Mouse (Mus musculus) ovary, adult 18-20 months (tissue): Measurements from ENCODE around the gene Taok1.
"Not testable (repeated sequence)": the region's sequence is repeated elsewhere in the genome, so short reads cannot be mapped to it uniquely, and the experiment has no call there.

Experiments used
- DNase-seq: peaks from one replicate; pipeline ENCODE4 v3.0.0; 2022; ENCODE audit warnings: low spot score, mixed read lengths

Taok1 gene

DNA sequence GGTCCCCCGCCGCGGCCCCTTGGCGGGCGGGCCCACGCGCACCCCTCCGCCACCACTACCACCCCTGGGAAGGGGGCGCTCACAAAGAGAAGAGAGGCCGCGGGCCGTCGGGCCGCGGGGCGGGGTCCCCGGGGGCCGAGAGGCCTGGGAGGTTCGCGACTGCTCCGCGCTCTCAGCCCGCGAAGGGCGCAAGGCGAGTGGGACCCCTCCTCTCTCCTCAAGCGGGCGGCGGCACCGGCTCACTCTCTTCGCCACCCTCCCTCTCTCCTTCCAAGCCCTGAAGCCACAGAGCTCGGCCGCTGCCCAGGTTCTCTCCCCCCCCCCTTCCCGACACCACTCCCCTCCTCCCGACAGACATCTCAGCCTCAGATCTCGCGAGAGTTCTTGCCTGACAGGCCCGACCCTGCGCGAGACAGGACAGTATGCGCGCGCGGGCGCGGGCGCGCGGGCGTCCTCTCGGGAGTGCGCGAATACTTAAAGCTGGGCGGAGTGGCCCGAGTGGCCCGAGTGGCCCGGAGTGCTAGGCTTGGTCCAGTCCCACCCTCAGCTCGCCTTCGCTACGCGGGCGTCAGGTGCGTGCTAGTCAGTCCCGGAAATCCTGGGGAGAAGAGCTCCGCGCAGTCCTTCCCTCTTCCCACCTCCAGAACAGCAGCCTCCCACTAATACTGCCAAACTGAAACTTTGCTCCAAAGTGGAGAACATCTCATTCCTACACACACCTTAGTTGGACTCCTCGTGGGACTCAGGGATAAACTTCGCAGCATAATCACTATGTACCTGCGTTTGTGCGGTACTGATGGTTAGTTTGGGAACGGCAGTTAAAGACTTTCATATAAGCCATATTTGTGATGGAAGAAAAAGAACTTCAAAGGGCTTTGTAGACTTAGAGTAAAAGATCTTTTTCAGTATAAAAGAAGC is at the start of gene Taok1:
Gene Taok1 (minus strand): TSS at position 278 of the 918 bp plus-strand sequence.
- DNase-seq, result peak; percentile 94

DNA sequence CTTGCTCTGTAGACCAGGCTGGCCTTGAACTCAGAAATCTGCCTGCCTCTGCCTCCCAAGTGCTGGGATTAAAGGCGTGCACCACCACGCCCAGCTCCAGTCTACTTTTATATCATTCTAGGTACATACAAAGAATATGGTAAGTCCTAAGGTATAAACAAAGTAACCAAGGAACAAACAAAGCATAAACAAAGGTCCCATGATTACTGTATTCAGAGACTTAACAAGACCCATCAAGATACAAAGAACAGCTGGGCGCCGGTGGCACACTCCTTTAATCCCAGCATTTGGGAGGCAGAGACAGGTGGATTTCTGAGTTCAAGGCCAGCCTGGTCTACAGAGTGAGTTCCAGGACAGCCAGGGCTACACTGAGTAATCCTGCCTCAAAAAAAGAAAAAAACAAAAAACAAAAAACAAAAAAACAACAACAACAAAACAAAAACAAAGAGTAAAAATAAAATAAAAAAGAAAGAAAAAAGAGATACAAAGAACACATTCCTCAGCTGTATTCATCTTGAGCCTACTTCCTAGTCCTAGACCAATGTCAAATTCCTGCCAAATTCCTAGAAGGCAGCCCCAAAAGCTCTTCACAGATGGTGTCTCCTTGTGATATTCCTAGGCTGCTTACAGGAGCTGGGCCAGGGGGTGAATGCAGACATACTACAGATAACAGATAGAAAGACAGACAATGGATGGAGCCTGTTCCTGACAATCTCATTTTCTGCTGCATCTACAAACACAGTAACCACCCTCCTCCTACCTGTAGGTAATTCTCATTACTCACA is 46.0 kb upstream of the Taok1 start:
- not testable (repeated sequence) for DNase-seq

DNA sequence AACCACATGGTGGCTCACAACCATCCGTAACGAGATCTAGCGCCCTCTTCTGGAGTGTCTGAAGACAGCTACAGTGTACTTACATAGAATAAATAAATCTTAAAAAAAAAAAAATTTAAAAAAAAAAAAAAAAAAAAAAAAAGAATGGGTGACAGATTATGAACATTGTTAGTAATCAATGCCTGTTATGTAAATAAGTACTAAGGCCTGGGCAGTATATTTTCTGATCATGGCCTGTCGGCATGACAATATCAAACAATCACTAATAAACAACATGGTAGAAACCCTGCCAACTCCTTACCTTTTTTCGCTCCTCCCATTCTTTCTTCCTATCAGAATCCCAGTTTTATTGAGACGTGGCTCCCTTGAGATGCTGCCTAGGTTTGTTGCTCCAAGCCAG is 44.9 kb upstream of the Taok1 start:
- DNase-seq, result no peak

DNA sequence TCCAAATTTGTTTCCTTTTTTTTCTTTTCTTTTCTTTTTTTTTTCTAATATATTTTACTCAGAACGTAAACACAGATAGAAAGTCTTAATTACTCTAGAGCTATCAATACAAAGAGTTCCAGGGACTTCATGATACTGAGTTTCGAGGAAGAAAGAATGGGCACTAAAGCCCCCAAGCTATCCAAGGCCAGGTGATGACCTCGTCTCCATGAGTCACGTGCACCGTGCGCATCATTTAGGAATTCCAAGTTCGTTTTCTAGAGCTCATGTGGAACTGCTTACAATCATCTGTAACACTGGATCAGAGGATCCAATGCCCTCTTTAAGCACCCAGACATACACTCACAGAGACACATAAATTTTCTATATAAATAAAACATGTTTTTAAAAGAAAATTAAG is 41.3 kb upstream of the Taok1 start:
- DNase-seq, result no peak

DNA sequence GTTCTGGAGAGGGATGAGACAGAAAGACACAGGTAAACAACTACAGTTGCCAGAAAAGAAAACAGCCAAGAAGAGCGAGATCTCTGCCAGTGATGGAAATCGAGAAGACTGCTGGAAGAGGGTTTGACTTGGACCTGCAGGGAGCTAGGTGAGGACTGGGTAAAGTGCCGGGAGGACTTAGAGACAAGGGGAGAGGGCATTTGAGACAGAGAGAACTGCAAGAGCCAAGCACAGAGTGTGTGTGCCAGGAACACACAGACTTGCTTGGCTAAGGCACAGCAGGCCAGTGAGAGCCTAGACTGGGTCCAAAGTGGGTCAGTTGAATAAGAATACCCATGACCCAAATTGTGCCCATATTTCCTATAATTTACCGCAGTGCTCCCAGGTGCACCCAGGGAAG is 37.9 kb upstream of the Taok1 start:
- no peak for DNase-seq

DNA sequence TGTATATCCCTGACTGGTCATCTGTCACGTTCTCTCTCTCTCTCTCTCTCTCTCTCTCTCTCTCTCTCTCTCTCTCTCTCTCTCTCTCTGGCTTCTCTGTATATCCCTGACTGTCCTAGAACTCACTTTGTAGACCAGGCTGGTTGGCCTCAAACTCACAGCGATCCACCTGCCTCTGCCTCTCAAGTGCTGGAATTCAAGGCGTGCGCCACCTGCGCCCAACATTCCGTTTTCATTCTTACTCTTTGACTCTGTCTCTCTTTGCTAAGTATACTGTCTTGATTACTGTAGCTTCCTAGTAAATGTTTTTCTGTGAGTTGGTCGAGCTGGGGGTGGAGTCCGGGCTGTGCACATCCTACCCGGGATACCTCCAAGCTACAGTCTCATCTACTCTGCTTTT is 33.8 kb upstream of the Taok1 start:
- DNase-seq, result no peak

DNA sequence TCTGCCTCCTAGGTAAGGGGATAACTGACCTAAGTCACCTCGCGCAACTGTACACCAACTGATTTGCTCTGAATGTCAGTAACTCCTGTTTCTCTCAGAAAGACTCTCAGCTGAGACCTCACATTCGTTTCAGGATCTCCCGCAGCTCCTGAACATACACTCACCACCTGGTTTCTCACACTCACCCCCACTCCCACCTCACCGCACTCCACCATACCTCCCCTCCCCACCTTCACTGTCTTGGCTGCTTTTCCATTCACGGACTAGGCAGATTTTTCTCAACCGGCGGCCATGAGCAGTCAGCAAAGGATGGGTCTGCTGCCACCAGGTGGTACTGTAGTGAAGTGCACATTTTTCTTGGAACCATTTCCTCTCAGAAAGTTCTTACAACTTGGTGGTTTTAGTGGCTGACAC is 22.6 kb upstream of the Taok1 start:
- DNase-seq, result peak; percentile 29

DNA sequence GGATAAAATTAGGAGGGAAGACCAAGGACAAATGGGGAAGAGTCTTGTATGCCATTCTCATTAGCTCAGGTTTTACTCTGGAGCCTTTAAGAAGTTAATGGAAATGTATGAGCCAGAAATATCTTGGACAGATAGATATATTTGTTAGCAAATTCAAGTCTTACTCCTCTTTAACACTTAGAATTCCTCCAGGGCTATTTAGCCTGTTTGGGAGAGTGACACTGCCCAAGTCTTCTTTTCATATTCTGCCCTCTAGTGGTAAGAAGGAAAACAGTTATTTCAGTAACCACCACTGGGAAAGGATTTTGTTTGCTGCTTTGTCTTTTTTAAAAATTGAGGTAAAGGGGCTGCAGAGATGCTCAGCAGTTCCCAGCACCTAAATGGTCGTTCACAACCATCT is 21.9 kb upstream of the Taok1 start:
- no peak for DNase-seq

DNA sequence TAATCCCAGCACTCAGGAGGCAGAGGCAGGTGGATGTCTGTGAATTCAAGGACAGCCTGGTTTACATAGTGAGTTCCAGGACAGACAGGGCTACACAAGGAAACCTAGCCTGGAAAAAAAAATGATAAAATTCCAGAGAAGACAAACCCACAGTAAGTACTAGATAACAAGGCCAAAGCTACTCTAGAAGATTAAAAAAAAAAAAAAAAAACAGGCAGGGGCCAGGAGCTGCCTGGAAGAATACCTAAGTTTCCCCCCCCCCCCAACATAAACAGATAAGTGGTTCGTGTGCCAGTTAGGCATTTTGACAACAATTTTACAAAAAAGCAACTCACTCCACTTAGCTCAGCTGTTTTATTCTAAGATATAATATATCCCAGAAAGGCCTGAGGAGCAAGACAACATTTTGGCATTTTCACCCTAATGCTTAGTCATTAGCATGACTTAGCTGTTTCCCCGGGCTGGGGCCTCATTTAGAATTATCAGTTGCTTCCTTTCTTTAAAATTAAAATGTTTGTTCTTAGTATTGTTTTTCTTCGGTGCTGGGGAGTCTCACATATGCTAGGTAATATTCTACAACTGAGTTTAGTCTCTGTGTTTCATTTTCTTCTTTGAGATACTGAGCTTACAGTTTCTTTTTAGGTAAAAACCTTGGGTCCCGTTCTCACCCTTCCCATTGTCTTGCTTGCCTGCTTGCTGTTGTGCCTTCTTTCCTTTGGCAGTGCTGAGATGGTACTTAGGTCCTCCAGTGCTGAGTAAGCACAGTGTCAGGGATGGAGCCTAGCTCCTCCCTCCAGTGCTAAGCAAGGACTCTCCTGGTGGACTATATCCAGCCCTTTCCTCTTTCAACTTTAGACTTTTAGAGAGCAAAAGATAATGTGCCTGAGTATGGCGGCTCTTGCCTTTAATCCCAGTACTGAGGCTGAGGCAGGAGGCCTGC is 19.3 kb upstream of the Taok1 start:
- no peak for DNase-seq

DNA sequence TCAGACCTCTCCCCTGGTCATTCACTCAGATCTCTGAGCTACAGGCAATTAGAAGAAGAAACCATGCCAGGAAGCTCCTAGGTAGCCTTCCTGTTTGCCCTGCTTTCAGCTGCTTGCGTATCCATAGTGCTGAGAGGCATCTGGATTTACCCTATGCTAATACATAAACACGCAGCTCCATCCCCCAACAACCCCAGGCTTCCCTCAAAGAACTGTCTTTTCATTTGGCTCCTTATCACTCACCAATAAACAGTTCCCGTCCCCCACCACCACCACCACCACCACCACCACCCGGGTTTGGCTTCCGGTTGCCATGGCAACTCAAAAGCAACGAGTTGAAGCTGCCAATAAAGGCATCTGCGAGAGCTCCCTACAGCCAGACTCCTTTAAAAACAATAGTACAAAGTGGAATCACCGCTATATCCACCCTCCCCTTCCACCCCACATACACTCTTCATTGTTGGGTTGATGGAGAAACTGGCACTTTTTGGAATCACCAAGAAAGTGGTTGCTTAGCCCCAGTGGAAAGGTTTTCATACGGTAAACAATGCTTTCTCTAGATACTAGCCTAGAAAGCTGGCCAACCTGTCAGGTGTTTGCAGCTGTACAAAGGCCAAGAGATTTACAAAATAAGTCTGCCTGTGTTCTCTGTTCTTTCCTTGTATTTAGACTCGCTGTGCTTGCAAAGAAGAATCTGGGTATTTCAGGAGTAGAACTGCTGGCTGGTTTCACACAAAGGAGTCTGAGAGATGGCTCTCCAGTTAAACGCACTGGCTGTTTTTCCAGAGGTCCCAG is 17.6 kb upstream of the Taok1 start:
- DNase-seq, result no peak

DNA sequence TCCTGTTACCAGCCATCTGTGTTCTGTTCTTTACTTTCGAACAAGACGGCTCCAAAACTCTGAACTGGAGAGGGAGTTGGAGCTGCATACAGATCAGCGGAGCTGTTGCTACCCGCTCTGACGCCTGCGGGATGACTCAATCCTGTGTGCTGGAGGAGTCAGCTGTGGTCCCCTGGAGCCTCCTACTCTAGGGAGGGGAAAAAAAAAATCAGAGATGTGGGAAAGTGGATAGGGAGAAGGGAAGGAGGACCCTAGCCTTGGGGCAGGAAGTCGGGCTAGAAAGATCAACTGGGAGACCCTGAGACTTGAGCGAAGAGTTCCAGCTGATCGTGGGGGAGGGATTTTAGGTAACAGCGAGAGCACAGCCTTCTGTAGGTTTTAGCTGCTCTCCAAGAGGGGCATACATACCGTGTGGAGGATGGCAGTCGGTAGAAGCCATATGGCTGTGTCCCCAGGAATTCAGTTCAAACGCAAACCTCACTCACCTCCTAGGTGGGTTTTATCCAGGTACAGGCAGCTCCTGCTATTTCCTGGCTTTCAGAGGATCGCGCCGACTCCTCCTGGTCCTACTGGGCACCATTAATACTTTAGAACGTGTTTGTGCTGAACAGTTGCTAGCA is 16.9 kb upstream of the Taok1 start:
- DNase-seq, result no peak

DNA sequence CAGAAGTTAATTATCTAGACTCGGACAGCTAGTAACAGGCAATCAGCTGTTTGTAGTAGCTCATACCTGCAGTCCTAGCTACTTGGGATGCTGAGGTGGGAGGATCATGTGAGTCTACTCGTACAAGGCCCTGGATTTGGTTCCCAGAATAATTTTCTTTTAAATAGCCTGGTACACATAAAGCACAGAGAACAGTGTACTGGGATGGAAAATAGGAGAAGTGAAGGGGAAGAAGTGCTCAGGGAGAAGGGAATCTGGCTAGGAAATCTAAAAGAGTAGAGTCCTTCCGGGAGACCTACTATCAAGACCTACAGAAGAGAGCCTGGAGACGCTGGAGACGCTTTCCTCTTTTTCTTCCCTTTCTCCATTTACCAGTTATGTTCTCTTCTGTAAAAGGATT is 16.4 kb upstream of the Taok1 start:
- DNase-seq, result no peak

DNA sequence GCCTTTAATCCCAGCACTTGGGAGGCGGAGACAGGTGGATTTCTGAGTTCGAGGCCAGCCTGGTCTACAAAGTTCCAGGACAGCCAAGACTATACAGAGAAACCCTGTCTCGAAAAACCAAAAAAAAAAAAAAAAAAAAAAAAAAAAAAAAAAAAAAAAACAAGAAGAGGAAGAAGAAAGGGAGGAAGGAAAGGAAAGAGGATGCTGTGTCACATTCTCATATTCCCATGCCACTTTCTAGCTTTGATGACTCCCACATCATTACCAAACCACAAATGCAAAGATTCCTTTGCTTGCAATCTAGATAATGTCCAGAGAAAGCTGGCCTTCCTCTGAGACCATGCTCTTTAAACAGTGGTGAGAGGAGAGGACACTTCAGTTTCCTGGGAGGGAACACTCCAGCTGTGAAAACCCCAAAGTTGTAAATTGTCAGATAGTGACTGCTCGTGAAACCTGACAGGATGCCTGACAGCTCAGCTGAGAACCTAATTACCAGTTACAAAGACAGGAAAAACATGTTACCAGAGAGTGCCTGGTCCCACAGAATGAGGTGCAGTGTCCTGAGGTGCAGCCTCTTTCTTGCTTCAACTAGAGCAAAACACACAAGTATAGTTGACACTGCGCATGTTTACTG is 14.4 kb upstream of the Taok1 start:
- DNase-seq, result no peak

DNA sequence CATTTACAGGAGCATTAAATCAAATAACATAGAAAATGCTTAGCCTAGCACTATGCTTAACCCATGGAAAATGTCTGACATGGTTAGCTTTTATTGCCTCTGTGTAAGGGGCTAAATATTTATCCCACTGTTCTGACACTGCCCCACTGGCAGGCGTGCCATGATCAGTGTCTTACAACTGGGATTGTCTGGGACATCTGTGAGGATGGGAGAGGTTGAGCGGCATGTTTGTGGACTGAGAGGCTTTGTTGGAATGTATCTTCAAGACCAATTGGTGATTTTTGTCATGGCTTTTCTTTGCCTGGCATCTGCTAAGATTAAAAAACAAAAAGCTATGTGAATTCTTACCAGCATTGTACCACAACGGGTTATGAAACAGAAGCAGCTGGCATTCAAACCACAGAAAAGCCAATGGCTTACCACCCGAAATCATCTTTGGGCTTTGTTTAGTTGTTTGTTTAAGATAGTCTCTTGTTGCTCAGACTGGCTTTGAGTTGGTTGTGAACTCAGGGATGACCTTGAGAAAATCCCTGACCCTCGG is 7.5 kb upstream of the Taok1 start:
- DNase-seq, result no peak

DNA sequence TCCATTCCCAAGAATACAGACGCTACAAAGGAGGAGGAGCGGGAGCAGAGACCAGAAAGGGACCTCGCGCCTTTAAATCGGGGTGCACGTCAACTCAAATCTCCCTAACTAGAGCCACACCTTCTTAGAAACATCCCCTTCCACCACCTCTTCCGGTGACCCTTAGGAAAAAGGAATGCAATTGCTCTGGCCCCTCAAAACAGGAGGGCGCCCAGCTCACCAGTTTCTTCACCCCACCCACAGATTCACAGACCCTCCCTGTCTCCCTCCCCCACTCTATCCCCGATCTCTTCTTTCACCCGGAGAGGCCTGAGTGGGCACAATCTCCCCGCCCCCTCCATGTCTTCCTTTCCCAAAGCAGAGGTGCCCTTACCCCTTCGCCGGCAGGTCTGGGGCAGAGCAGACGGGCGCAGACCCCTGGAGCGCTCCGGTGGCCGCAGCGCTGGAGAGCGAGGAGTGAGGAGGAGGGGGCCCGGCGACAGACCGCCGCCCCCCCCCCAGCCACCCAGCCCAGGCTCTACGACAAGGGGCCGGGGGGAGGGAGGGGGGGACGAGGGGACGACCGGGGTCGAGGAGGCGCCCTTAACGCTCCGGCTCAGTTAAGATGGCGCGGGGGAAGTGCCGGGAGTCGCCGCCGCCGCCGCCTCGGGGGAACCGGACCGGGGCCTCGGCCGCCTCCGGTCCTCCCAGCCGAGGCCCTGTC is 629 bp downstream of the Taok1 start:
- DNase-seq, result peak; percentile 17

DNA sequence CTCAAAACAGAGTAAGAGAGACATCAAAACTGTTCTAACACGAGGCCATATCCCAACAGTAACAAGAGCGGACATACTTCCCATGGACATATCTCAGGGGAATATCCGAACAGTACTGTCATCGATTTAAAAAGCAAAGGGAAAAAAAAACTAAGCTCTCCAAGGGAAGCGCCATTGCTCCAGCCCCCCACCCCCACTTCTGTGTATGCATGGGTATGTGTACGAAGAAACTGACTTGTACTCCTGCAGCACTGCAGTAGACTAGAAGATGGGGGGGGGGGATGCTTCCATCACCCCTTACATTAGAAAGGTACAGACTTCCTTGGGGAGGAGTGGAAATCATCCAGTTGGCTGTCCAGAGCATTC is 1.2 kb downstream of the Taok1 start:
- no peak for DNase-seq

DNA sequence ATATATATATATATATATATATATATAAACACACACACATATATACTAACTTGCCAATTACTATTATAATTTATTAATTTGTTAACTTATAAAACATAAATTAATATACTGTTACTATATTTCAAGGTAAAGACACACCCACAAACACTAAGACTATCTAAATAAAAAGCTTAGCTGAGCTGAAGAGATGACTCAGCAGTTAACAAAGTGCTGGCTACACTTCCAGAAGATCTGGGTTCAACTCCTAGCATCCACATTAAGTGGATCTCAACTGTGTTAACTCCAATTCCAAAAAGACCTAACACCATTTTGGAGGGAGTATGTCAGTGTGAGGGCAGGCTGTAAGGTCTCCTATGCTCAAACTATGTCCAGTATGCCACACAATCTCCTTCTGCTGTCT is 10.3 kb downstream of the Taok1 start:
- DNase-seq, result no peak

DNA sequence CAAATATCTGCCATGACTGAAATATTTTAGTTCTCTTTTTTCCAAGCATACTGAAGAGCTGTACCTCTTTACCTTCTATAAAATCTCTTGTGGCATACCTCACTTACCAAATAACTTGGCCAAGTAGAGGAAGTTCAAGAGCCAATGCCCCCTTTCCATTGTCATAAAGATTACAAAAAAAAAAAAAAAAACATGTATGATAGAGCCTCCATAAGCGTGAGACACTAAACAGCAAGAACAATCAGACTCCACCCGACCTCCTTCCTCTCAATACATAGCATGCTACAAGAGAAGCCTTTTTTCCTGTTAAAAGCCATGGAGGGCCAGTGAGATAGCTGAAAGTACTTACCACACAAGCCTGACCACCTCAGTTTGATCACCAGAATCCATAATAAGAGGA is 16.2 kb downstream of the Taok1 start:
- DNase-seq, result no peak

DNA sequence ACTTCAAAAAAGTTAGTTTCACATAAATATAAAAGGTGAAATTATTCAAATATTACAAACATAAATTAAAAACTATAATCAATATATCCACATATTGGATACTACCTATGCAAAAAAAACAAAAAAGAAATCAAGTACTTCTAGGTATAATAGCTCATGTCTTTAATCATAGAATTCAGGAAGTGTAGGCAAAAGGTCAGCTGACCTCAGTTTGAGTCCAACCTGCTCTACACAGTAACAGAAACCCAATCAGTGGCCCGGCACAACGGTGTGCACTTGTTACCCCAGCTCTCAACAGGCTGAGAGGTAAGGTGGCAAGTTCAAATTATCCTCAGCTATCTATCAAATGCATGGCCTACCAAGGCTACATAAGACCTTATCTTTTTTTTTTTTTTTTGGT is 16.8 kb downstream of the Taok1 start:
- no peak for DNase-seq

DNA sequence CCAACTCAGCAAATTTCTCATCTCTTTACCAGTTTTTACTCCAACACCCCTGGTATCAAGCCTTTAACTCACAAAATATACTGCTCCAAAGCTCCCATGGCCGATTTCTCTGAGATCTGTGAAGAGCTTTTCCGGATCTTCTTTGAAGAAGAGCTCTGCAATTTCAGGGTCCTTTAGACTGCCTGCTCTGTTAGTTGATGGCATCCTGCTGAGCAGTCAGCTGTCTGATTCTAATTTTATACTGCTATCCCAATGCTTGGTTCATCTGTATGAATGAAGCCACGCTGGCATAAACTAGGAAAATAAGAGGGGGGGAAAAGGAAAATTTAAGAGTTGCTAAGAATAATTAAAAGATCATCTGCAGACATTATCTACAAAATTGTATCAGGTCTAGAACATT is 22.4 kb downstream of the Taok1 start:
- DNase-seq, result no peak
